Mouse (Mus musculus): Measurements from ENCODE around the gene Ass1.

The Ass1 gene

DNA sequence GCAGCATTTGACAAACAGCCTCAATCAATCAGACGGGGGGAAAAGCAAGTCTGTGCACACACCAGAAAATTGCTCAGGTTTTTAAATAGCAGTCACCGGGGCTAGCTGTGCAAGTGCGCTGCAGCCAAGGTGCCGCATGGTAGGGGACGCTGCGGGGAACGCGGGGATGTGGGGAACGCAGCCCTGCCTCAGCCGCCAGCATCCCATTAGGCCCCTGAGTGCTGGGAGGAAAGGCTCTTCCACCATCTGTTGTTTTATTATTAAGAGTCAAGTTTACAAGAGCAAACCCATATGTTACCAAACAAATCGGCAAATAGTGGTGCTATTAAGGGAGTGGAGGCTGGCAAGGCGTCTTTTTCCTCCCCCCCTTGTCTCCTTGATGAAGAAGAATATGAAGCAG is 19.2 kb downstream of the Ass1 start:
- no peak for DNase-seq (ENCODE audit: low spot score)

DNA sequence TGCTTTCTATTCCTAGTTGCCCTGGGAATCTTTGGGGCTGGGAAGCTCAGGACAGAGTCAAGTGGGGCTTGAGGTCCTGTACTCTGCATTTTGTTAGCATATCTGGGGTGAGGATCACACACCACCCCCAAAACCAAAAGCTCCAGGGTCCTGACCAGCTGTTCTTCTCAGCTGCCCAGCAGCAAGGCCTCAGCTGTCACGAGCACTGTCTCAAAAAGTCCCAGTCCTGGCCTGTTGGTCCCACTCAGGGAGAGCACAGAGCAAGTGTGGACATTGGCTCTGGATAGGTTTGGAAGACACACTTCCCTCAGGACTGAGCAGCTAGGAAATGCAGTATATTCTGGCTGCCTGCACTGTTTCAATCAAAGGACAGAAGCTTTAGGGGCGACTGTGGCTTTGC is 20.5 kb downstream of the Ass1 start:
- no peak for DNase-seq (ENCODE audit: low spot score)

DNA sequence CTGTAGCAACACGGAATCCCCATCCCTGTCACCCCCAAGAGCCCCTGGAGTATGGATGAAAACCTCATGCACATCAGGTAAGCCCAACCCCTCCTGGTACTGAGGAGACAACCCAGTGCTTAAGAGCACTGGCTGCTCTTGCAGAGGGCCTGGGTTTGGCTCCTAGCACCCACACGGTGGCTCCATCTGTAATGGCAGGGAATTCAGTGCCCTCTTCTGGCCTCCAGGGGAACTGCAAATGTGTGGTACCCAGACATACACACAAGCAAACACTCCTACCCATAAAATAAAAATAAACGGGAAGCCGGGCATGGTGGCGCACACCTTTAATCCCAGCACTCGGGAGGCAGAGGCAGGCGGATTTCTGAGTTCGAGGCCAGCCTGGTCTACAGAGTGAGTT is 22.3 kb downstream of the Ass1 start:
- no peak for DNase-seq (ENCODE audit: low spot score)

DNA sequence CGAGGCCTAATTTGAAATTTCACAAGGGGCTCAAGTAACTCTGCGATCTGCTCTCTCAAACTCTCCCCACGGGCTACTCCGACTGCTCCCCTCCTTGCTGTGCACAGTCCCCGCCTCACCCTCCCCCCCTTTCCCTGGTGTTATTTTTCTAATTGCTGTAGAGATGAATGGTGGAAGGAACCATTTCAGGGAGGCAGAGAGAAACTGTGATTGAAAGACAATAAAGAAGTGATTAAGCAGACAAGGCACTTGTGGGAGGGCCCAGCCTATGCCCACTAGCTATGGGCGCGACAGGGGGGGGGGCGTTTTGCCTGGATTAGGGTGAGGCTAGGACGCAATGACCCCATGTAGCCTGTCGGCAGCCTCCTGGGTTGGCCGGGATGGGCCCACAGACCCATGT is 23.2 kb downstream of the Ass1 start:
- no peak for DNase-seq (ENCODE audit: low spot score)

DNA sequence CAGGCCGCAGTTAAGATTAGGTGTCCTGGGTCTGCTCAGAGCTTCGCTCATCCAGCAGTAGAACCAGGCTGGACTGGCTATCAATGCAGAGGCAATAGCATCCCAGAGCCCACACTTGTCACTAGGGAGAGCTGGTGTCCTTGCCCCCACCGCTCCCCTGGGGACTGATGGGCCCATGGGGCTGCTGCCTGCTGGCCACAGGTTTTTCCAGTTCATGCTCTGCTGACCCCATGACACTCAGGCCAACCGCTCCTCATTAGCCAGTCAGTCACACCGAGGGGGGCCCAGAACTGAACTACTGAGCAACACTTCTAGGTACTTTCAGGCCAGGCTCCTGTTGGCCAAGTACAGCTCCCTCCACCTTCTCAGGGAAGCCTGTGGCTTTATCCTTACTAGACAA is 24.3 kb downstream of the Ass1 start:
- DNase-seq (ENCODE audit: low spot score): no peak

DNA sequence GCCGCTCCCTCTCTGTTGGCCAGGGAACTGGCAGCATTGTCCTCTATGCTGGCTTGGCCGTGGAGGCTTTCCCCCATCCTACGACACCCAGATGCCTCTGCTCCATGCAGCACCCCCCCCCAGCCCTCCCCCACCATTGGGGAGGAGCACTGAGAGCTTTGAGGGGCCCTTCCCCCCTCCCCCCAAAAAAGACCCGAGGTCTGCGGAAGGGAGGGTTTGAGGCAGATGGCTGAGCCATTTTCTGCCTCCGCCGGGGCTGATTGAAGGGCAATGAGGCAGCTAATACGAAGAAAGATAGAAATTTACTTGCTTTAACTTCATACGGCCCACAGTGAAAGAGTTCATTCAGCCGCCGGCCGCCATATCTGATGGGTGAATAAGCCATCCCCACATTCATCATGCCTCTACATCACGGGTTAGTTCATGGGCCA is 25.1 kb downstream of the Ass1 start:
- no peak for DNase-seq (ENCODE audit: low spot score)

DNA sequence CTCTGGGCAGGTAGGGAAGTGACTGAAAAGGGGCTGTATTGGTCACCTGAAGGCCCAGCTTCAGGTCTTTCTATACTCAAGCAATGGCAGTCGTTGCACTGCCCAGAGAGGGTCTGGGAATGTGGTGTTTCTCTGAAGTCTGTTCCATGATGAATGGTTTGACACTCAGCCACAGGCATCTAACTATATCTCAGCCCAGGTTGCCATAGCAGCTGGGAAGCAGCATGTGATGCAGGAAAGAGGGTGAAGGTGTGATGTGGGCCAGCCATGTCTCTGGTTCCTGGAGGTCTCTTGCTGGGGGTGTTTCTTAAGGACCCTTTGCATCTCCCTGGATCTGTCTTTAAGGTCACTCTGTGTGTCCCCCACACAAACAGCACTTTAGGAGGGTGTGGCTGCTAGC is 26.1 kb downstream of the Ass1 start:
- DNase-seq (ENCODE audit: low spot score): no peak

DNA sequence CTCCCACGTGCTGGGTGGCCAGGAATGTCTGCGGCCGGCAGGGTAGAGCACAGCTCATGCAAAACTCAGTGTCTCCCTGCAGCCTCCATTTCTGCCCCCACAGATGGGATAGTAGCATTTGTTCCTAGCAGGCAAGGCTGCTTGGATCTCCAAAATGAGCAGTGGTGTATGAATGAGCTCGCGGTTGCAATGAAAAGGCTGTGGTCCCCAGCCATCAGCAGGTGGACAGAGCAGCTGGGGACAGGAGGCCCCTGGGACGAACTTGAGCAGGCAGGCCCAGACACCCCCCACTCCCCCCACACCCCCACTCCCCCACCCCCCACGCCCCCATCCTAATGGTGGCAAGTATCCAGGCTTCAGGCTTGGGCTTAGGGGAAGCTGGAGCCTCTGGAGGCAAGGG is 27.1 kb downstream of the Ass1 start:
- no peak for DNase-seq (ENCODE audit: low spot score)

DNA sequence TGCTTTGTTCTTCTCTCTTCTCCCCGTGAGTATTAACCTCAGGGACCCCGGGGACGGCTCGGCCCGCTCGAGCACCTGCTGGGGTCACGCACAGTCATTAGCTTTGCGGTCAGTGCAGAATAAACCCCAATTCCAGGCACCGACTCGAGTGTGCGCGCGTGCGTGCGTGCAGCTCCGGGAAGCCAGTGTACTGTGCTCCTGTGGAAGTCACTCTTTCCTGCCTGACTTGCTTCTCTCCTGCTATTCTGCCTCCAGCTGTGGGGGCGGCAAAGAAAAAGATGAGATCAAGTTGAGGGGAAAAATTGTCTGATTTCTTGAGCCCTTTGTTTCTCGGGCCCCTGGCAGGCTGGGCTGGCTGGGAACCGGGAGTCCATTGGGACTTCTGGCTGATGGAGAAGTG is 27.6 kb downstream of the Ass1 start:
- DNase-seq (ENCODE audit: low spot score): no peak

DNA sequence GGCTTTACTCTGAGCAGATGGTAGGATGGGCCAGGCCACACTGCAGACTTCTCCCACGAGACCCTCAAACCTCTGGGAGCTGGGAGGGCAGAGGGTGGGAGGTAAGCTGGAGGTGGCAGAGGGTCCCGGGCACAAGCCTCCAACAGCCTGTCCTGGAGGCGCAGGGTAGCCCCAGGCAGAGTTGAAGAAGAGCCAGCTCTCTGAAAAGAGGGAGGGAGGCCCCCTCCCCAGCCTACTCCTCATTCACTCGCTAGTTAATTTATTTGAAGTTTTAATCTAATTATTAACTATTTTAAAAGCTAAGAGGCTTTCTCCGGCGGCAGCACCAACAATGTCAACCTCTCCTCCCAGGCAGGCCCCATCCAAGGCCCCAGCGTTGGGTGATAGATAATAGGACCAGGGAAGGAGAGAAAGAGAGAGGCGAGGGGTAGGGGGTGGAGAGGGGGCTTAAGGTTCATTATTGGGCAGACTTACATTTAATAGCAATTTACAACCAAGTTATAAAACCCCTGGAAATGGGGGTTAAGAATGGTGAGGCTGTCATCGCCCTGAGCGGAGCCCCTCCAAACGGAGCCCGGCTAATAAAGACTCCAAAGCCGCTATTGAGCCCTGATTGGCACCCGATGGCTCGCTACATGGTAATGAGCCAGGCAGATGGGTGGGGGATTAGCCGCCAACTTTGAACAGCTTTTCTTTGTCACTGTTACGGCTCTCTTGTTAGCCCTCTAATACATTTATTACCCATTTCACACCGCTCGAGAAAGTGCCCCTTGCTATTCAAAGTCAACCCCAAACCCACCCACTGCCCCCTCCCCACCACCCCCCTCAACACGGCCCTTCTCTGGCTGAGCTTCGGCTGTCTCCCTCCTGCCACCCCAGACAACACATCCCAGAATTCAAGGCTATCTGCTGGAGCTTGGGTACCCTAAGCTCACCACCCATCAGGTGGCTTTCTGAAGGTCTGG is 29.6 kb downstream of the Ass1 start:
- no peak for DNase-seq (ENCODE audit: low spot score)

DNA sequence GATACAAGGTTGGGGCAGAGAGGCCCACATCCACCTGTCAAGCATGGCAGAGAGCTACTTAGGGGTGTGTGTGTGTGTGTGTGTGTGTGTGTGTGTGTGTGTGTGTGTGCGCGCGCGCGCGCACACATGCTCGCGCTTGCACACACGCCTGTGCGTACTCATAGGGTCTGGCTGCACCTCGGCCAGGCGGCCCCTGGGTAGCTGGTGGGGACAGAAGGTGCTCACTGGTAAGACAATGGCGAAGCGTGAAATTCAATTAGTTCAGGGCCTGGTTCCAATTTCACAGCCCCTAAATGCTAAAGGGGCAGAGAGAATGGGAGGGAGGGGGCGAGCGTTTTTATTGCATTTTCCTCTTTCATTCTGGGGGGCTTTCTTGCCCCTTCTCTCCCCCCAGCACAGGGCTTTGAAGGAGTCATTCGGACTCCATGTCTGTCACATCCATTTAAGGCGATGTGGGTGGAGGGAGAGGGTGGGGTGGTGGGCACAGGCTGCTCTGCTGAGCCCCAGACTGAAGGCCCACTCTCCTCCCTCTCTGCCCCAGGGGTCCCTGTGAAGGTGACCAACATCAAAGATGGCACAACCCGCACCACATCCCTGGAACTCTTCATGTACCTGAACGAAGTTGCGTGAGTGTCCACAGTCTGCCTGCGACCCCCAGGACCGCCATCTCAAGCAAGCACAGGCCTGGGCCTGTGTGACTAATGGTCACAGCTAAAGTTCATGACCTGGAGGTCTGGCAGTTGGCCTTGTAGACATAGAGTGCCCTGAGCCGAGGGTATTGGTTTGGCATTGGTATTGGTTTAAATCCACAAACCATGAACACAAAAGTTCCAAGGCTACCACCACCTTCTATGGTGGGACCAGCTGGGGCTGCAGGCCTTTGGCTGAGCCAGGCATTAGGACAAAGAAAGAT is 30.5 kb downstream of the Ass1 start:
- no peak for DNase-seq (ENCODE audit: low spot score)

DNA sequence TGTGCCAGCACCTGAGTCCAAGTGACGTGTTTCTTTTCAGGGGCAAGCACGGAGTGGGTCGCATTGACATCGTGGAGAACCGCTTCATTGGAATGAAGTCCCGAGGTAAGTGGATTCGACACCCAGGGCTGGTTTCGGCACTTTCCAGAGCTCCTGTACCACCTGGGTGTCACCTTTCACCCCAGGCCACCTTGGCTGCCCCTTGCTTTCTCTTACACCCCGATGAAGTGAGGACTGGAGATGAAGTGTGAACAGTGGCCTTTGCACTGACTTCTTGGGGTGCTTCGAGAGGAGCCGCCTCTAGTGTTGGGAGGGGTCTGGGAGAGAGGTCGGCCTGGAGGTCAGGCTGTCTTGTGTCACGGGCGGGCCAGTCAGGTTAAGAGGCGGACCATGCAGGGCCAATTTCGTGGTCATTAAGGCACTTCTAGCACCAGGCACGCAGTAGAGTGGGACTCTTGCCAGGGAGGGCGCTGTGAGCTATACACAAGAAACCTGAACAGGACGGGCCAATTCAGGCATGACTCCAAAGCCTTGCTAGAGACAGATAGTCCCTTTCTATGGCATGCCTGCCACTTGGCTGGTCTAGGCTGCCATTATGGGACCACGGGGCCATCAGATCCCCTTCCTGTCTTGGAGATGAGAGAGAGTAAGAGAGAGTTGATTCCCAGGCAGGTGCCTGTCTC is 31.6 kb downstream of the Ass1 start:
- no peak for DNase-seq (ENCODE audit: low spot score)

DNA sequence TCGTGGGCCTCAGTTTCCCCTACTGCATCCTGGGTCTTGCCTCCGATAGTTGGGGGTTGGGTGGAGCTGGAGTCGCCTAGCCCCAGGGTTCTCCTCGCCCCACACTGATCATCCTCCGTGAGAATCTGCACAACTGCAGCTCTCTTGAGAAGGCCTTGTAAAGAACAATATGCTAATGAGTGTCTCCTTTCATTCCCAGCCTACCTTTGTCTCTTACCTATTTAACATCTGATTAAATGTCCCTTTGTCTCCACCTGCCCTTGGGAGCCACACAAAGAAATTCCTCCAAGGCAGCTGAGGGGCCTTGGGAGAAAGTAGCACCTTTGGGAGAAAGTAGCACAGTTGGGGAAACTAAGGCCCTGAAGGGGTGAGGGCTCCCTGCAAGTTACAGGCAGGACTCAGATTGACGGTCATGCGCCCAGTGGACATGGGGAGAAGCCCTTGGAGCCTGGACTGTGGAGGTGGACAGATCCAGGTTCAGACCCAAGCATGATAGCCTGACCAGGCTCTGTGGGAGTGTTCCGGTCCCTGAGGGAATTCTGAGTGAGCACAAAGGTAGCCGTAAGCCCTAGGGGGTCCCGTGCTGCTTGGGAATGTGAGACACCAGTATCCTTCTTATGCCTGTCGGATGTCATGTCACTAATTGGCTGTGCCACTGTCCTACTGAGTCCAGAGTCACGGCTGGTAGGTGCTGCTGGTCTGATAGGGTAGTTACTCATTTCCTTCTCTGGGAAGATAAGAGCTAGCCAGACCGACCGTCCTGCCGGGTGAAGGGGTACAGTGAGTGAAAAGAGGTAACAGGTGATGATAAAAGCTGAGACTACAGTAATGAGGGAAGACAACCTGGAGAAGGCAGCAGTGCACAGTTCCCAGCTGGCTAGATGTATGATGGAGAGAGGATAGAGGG is 32.9 kb downstream of the Ass1 start:
- no peak for DNase-seq (ENCODE audit: low spot score)

DNA sequence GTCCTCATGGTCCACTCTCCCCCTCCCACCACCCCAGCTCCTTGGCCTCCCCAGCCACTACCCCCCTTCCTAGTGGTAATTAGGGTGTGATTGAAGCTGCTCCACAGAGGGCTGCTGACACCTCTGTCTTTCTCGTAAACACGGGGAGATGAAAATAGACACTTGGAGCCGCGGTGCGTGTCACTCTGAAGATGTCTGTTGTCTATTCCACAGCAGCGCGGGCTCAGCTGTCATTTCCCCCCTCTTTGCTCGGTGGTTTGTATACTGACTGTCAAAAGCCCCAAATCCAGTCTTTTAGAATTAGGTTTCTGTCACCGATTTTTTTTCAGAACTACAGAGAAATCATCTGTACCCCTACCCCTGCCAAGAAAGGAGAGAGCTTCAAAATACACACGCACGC is 35.5 kb downstream of the Ass1 start:
- DNase-seq (ENCODE audit: low spot score): no peak

DNA sequence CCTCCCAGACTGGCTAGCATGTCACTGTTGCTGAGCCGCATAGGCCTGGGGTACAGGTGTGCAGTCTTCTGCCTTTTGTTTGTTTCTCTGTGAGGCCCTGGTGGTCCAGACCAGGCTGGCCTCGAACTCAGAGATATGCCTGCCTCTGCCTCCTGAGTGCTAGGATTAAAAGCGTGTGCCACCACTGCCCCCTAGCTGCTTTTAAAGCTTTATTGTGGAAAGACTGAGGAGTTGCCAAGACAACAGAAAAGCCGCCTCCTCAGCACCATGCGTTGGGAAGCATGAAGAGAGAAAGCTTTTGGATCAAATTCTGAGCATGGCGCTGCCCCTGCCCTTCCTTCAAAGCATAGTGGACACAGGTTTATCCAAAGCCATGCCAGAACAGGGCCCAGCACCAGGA is 38.8 kb downstream of the Ass1 start:
- no peak for DNase-seq (ENCODE audit: low spot score)

DNA sequence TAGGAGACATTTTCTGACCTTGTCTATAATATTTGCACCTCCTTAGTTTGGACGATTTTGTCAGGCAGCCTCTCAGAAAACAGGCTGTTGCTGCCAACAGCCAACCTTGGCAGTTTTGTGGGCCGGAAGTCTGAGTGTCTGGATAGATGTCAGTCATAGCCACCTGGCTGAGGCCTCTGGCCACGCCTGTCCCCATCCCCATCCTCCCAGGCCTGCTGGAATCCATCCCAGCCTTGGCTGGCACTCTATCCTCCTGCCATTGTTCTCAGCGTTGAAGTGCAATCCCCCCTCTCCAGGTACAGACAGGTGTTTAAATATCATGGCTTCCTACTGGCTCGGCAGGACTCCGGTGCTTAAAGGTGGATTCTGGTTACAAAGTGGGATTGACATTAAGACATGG is 41.3 kb downstream of the Ass1 start:
- no peak for DNase-seq (ENCODE audit: low spot score)

DNA sequence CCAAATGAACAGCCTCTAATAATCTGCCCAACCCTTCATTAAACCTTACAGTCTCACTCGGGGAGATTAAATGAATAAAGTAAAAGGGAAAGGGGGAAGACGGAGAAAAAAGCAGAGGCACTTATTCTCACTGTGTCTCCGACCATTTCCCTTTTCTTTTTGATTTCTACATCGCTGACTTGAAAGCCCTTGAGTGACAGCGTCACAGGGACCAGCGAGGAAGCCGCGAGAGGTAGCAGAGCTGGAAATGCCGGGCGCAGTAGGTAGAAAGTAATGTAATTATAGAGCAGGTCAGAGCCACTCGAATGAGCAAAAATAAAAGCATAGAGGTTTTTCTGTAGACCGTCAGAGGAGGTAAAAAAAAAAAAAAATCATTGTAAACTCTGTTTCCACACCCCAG is 46.5 kb downstream of the Ass1 start:
- DNase-seq (ENCODE audit: low spot score): no peak

DNA sequence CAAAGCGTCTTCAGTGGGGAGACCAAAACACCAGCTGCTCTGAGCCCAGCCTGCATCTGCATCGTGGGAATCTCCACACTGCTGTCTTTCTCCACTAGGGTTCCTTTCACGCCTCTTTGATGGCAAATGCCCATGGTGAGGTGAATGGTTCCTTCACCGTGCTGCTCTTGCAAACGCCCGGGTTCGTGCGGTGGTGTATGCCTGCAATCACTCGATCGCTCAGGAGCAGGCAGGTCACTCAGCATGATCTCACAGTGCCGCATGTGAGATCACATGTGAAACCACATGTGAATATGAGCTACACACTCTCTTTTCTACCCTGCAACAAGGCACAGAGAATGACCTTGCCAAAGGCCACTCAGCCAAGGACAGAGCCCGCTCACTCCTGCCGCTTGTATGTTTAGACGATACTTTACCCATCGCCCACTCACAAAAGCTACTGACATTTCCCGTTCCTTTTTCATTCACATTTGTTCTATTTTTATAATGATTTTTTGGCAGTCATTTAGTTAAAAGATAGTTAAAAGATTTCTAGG is 51.9 kb downstream of the Ass1 start:
- no peak for DNase-seq (ENCODE audit: low spot score)

DNA sequence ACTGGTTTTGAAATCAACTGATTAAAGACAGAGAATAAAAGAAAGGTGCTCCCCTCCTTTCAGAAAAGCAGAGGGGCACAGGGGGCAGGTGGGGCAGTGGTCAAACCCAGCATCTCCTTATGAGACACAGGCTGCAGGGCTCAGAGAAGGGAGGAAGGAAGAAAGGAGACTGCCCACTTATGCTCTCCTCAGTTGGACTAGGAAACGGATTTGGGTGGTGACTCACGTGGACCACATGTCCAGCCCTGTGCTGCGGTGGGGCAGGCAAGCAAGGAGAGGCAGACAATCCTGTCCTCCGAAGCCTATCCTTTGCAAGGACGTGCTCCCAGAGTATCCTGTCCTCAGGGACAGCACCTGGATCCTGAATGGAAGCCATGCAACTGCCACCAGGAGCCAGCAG is 54.6 kb downstream of the Ass1 start:
- no peak for DNase-seq (ENCODE audit: low spot score)

DNA sequence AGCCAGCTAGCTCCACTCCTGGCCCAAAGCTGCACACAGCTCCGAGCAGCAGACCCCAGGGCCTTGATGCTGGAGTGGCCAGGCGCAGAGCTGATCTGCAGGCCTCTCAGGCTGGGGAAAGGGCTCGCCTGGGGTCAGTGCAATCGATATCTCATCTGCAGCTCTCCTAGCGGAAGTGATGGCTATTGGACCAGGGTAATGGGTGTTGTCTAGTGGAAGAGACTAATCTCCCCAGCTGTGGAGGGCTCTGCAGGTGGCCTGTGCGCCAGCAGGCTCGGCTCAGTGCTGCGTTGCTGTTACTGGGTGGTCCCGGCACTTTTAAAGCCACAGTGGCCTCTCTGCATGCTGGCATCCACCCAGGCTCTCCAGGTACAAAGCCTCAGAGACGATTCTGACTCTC is 55.8 kb downstream of the Ass1 start:
- DNase-seq (ENCODE audit: low spot score): no peak

DNA sequence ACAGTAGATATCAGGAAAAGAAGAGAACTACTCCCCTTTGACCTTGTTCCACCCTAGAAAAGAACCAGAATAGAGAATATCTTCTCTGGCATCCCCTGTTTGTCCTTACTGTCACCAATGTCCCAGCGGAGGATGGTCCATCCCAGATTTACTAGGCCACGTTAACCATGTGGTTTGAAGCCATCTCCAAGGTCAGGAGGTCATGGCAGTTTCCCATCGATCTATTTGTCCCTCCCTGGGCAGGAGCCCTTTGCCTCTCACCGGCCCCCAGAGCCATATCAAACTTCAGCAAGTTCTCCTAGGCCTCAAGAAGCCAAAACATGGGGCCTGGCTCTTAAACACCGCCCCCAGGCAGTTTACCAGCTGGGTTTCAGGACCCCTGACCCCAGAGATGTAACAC is 60.2 kb downstream of the Ass1 start:
- DNase-seq (ENCODE audit: low spot score): no peak
